Mouse (Mus musculus): ENCODE measurements around the gene Zyg11b.

The Zyg11b gene

DNA sequence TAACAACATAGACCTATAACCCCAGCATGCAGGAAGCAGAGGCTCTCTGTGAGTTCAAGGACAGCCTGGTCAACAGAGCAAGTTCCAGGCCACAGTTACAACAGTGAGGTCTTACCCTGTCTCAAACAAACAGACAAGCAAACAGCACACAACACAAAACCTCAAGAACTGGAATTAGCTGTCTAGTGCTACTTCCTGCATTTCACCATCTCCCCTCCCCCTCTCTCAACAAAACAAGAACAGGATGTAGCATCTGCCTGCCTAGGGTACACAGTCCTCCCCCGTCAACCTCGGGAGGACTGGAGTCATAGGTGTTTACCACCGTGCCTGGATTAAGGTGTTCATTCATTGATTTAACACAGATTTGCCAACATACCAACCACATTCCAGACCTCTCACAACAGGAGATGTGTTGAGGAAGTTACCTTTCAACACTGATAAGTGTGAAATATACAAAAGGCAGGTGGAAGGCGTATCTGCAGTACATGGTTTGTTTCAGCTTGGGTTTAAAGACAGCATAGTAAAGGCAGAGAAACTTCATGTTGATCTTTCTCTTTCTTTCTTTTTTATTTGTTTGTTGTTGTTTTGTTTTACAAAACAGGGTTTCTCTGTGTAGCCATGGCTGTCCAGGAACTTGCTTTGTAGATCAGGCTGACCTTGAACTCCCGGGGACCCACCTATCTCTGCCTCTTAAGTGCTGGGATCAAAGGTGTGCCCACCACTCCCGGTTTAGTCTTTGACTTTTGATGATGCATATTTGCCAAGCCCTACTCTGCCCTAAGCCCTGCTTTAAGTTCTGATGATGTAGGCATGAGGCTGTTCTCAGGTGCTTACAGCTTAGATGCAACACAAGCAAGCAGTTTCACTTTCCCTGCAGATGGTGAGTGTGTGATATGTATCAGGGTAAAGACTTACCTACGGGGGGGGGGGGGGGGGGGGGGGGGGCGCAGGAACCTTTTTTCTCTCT, 18.0 kb upstream of the Zyg11b start:
- DNase-seq (ENCODE audit: low spot score in 2 of 2), result no peak

DNA sequence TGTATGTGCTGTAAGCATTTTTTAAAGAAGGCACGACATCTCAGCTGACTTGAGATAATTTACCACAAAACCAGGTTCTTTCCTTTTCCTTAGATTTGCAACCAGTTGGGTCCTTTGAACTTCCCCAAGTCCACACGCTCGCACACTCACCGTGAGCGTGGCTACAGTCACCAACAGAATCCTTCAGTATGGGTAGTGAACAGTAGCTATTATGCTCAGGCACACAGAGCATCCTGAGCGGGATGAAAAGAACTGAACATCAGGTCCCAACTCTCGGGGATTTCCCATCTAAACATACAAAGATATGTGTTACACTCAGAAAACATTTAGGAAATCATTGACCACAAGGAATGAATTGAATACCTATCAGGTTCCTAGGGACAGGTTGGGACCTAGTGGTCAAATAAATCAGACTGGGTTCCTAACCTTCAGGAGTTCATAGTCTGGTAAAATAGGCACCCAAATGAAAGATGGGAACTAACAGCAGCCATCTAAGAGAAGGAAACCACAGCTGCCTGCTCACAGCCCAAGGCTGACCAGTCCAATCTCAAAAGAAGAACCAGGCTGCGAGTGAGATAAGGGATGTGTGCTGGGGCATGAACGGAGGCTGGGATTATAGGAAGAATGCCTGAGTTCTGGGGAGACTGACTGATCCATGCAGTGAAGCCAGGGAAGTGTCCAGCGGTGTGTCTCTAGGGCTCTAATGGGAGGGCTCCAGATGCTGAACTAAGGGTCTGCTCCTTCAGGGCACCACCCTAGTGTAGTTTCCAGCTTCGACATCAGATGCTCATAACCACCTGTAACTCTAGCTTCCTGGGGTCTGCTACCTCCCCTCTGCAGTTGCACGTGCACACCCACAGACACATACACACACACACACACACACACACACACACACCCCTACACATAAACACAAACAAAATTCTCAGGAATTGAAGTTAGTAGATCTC, 17.0 kb upstream of the Zyg11b start:
- no peak for DNase-seq (ENCODE audit: low spot score in 2 of 2)

DNA sequence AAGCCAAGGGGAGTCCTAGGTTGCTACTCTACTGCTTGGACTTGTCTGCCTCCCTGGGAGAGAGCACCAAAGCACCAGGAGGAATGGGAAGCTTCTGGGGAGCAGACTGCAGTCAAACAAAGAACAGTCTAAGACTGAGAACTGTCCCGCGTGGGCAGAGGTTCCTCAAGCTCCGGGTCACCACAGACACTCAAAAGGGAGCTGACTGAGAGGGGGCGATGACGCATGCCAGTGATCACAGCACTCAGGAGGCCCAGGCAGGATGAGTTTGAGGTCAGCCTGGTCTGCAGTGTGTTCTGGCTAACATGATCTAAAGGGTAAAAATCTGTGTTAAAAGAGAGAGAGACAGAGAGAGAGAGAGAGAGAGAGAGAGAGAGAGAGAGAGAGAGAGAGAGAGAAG, 13.1 kb upstream of the Zyg11b start:
- DNase-seq (ENCODE audit: low spot score in 2 of 2), result no peak

DNA sequence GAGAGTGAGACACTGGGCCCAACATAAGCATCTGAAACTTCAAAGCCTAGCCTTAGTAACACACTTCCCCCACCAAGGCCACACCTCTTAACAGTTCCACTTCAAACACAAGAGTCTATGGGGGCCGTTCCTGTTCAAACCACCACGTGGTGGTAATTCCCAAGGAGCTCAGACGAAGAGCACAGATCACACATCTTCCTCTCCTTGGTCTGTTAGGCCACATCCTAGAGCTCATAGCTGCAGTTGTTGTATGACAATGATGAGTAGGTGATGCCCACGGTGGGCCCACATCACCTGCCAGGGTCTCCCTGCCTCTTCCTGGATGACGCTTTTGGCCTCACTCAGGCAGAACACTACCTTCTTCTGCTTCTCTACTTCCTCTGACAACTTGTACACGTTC, 9.8 kb upstream of the Zyg11b start:
- DNase-seq (ENCODE audit: low spot score in 2 of 2), result no peak

DNA sequence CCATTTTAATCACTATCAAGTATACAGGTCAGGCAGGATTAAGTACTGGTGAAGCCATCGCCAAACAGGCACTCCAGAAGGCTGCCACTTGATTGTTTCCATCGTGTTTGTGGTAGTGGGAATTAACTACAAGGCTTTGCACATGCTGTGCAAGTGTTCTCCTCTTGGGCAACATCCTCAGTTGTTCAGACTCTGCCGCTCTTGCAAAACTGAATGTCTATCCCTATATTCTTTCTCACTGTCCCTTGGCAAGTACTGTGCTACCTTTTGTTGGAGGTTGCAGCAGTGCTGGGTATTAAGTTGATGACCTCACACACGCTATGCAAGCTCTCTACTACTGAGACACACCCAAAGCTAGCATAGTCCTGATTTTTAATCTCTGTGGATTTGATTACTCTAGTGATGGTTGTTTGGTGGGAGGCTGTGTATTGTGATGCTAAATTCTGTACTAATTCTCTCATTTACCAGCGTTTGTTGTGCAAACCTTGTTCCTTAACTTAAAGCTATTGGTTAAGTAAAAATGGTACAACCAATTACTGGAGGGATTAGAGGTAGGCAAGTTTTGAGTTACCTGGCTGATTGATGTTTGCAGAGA, 1.5 kb upstream of the Zyg11b start:
- no peak for DNase-seq (ENCODE audit: low spot score in 2 of 2)

DNA sequence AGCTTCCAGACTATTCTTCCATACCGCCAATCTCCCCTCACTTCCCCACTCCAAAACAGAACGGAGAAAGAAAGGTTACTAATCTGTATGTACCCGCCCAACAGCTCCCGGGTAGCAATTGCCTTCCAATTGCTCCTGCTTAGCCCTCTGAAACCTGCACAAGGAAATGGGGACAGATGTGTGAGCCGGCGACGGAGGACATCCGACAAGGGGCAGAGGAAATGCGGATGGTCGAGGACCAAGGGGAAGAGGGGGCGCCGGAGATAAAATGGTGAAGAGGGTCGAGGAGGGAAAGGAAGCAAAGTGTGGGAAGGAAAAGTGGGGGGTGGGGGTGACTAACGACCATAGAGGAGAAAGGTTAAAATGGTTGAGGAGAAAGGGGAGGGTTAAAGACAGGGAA, 630 bp downstream of the Zyg11b start:
- DNase-seq (ENCODE audit: low spot score in 2 of 2), result peak in 1 of 2 experiments; percentile 29

DNA sequence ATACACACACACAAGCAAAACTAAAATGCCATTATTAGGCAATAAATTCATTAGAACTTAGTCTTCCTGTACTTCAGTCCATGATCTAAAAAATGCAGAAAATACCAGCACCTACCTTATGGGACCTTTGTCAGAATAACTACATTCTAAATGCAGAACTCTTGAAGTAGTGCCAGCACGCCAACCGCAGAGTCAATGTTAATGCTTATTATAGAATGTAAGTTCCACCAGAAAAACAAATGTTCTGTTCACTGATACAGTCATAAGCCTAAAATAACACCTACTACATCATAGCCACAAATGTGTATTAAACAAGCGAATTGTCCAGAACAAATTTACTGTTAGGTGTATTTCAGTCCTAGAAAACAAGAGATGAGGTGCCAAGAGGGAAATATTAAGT, 23.9 kb downstream of the Zyg11b start:
- DNase-seq (ENCODE audit: low spot score in 2 of 2), result no peak

DNA sequence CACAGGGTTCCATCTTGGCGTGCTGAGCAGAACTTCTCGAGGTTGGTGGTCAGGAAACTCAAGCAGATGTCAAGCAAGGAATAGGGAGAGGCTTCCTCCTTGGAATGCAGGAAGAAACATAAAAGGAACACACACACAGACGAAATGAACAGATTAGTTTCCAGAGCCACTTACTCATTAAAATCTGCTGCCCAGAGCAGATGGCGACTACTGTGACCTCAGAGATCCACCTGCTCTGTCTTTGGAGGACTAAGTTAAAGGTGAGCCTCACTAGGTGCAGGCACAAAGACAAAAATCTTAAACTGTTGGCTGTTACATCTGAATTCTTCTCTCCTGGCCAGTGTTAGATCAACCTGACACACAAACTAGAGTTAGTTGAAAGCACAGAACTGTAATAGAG, 28.6 kb downstream of the Zyg11b start:
- no peak for DNase-seq (ENCODE audit: low spot score in 2 of 2)

DNA sequence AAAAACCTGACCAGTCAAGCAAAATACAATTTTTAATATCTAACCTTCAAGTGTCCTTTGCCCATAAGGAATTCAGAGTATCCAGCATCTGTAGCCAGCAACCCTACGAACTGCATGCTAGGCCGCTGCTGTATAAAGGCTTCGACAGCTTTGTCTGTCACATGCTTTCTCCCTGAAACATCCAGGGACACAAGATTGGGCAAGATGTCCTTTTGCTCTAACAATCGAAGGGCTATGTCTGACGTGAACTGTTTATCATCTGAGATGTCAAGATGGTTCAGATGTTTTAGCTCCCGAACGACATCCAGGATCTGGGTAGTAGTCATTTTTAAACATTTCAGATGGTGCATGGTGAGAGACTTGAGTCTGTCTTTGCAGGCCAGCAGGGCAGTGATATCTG, 35.1 kb downstream of the Zyg11b start:
- no peak for DNase-seq (ENCODE audit: low spot score in 2 of 2)

DNA sequence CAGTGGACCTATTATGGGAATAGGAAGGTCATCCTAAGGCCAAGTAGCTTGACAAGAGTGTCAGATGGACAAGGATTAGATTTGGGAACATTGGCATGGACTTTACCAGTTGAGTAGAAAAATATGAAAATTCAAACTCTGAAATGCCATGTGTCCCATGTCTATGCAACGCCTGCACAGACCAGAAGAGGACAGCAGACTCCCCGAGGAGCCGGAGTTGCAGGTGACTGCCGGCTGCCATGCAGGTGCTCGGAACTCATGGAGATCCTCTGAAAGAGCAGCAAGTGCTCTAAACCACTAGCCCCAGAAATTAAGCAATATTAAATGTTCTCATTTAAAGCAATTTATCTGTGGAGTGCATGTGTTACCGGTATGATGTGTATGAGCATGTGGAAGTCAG, 47.6 kb downstream of the Zyg11b start:
- no peak for DNase-seq (ENCODE audit: low spot score in 2 of 2)

DNA sequence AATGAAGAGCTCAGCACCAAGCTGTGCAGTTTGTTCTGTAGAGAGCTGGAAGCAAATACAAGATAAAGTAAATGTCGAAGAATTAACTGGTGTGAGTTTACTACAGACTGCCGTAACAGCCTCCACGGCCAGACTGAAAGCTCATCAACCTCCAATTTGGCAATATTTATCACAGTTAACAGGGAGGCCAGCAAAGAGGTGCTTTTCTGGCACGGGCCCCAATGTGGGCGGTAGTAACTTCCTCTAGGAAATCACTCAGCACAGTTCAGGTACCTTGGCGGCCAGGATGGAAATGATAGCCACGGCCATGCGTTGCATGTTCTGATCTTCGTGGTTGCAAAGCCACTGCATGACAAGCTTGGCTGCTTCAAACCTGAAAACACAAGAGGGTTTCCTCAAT, 50.4 kb downstream of the Zyg11b start:
- DNase-seq (ENCODE audit: low spot score in 2 of 2), result no peak

DNA sequence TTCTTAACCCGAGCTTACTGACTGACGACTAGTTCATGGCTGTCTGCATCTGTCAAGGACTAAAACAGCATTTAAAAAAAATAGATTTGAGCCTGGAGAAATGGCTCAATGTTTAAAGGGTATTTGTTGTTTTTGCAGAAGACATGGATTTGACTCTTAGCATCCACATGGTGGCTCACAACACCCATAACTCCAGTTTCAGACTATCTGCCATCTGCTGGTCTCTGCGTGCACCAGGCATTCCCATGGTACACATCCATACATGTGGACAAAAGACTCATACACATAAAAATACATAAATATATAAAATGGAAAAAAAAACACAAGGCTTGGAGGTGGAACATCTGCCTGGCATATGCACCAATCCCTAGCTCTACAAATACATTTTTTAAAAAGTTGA, 51.6 kb downstream of the Zyg11b start:
- no peak for DNase-seq (ENCODE audit: low spot score in 2 of 2)

DNA sequence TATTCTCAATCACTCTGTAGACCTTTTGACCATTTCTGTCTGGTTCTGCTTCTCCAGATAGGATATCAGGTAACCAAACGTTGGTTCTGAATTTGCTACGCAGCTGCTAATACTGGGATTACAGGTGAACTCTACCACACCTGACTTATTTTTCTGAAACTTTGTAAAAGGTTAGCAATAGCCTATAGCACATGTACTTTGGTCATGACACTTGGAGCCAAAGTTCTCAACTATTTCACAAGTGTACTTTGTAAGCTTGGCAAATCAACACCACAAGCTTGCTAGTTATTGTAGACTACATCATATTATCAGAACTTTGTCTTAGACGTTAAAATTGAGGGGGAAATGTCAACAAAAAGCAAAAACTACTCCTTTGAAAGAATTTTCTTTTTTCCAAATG, 67.2 kb downstream of the Zyg11b start:
- no peak for DNase-seq (ENCODE audit: low spot score in 2 of 2)

DNA sequence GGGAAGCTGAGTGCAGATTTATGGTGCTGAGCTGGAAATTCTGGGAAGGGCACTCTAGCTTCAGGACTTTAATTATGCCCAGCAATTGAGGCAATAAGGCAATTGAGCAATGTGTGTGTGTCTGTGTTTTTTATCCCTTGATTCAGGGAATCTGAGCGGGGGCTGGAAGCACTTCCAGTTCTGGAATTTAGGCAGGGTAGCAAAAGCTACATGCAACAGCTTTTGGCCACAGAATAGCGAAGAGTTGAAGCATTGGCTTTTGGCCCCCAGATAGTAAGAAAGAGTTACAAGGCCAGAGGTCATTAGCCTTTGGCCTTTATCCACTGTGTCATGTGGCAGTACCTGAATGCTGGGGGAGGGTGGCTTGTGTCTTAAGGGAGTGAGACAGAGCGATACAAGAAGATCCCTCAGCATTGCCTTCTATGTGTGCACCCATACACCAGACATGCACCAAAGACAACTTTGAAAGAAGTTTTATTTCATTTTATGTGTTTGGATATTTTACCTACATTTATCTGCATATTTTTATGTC, 75.5 kb downstream of the Zyg11b start:
- DNase-seq (ENCODE audit: low spot score in 2 of 2), result no peak

DNA sequence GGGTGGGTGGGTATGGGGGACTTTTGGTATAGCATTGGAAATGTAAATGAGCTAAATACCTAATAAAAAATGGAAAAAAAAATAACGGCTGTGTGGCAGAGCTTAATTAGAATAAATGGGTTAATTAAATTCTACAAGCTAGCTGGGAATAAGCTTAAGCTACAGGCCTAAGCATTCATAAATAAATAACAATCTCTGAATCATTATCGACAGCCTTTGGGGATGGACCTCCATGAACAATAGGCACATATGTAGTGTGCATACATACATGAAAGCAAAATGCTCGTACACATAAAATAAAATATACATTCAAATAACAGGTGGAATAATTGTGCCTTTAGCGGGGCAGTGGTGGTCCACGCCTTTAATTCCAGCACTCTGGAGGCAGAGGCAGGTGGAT, 78.4 kb downstream of the Zyg11b start:
- no peak for DNase-seq (ENCODE audit: low spot score in 2 of 2)

DNA sequence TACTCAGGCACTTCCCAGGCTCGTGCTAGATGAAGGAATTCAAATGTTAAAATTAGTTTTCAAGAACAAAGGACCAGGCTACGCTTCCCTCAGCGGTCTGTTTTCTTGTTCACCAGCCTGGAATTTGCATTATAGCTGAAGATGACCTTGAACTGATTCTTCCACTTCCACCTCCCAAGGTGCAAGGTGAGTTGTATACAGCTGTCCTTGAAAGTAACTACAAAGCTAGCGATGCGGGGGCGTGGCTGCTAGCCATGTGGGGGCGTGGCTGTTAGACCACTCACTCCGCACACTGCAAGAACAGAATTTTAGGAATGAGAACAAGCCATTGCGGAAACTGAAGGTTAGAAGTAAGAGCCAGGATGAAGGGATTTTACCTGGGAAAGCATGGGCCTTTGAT, 81.9 kb downstream of the Zyg11b start:
- DNase-seq (ENCODE audit: low spot score in 2 of 2), result no peak

DNA sequence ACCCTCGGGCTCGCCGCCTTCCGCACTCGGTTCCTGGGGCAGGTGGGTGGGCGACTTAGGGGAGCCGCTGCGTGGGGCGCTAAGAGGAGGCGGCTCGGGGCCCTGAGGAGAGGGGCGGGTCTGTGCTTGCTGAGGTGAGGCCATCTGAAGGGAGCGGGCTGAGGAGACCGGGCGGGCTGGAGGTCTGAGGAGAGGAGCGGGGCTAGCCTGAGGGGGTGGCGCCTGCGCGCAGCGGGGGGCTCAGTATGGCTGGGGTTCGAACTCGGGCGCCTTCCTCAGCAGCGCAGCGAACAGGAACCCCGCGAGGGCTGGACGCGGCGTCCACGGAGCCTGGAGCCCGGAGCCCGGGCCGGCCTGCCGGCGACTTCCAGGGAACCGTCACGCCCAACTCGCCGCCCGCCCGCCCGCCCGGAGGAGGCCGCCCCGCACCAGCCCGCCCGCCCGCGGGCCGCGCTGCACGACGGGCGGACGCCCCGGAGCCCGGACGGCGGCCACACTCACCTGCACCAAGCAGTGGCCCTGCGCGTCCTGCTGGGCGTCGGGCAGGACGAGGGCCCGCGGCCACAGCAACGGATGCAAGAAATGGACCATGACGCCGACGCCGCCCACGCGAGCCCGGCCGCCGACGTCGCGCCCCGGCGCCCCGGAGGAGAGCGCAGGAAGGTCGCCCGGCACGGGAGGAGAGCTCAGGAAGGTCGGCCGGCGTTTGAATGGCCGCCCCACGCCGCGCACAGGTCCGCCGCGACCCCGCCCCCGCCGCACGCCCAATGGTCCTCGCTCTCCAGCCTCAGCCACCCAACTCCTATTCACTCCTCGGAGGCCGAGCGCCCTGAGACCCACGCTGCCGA, 83.3 kb downstream of the Zyg11b start, which contains the start of gene Zyg11a:
Gene Zyg11a (minus strand): TSS at position 717 of the 848 bp plus-strand sequence.
- DNase-seq (ENCODE audit: low spot score in 2 of 2), result no peak

DNA sequence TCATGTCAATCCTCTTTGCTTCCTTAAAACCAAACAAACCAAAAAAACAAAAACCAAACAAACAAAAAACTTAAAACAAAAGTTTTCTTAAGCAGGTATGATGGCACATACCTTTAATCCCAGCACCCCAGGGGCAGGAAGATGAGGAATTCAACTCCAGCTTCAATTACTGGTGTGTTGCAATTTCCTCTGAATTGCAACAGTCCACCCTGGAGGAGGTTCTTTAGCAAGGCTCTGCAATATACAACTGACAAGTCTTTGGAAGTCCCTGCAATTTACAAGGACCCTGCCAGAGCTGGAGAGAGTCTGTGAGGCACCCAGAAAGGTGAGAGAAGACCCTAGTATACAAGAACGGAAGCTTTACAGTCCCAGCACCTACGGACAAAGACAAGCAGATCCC, 87.9 kb downstream of the Zyg11b start:
- no peak for DNase-seq (ENCODE audit: low spot score in 2 of 2)

DNA sequence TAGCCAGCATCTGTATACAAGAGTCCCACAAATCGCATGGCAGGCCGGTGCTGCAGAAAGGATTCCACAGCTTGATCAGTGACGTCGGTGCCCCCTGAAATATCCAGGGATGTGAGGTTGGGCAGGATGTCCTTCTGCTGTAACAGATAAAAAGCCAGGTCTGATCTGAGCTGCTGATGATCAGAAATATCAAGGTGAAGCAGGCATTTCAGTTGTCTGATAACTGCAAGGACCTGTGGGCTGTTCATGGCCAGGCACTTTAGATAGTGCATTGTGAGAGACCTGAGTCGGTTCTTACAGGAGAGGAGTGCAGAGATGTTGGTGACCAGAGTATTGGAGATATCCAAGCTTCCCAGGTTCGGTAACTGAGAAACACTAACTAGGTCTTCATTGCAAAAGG, 96.3 kb downstream of the Zyg11b start:
- DNase-seq (ENCODE audit: low spot score in 2 of 2), result no peak

DNA sequence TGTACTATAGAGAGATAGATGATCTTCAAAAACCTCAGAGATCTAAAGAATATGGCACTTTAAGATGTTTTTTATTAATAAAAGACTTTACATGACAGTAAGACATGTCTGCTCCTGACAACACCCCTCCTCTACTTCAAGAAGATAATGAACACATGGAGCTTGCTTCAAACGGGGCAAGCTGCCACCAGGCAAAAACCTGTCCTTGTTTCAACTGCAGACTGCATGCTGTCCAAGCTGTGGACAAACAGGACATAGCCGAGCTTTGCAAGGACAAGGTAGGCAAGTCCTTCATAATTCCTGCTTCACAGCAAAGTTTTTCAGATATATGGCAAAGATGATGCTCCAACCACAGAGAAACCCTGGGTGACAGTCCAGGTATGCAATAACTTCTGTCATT, 101.7 kb downstream of the Zyg11b start:
- DNase-seq (ENCODE audit: low spot score in 2 of 2), result no peak

DNA sequence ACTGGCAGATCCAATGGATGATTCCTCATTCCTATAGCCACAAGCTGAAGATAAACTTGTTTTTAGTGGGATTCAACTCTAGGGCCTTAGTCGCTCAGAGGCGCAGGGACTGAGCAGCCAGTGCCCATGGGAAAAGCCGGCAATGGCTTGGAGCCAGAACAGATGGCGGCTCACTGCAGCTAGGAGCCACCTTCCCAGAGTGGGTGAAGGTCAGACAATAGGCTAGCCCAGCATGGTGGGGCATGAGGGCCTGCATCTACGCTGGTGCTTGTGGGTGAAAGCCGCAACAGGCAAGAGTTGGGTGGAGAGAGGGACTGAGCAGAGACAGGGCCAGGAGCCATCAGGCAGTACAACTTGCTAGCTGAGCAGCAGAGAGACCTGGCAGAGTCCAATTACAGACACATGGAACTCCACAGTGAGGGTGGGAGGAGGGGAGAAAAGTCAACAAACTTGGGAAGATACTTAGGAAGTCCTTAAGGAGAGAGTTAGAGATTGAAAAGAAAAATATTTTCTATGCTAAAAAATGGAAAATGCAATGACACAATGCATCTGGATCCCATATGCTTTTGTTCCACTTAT, 104.5 kb downstream of the Zyg11b start:
- DNase-seq (ENCODE audit: low spot score in 2 of 2), result no peak

All from frontal cortex, postnatal 10 days (tissue).